ENCODE assay signal across 25 mouse cellular contexts in the genomic region with DNA sequence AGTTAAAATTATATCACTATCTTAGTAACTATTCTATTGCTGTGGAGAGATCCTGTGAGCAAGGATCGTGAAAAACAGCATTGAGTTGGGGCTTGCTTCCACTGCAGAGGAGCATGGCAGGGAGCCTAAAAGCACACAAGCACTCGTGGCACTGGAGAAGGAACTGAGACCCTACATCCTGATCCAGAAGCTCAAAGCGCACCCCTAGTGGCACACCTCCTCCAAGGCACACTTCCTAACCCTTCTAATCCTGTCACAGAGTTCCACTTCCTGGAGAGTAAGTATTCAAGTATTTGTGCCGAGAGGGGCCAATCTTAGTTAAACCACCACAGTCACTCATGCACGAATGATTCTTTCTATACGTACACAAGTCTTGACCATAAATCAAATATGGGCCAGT. TPM values are rescaled to one million over a fixed set of nuclear protein-coding genes. Genes with fewer than 3 reads are reported as not detected.
DNase-seq lines count a peak whose midpoint lies in the region; ATAC-seq and TF ChIP-seq lines count a peak whose summit lies in the region.
"Had no signal": no experiment of that assay in that cellular context is flagged by ENCODE, and none has a peak within 500 bp of the region (broad histone marks: within the 10 kb centered on the region; RNA-seq: fewer than 3 reads in every experiment).

No protein-coding gene starts in this region.

- 77% methylated on average over 6 of the region's 6 CpGs for WGBS in liver, postnatal 0 days (ENCODE audit: insufficient replicate concordance)
- 76% methylated on average over 6 of the region's 6 CpGs for WGBS in liver, embryonic 11.5 days

- no peak overlapping the region for H3K4me3 ChIP-seq in liver, postnatal 0 days (ENCODE audit: low read depth, low read length)
- no peak overlapping the region for H3K4me3 ChIP-seq in liver, embryonic 11.5 days (ENCODE audit: low read depth, low read length)
- H3K4me3 ChIP-seq: forebrain, embryonic 12.5 days; hindbrain, embryonic 13.5 days; limb, embryonic 12.5 days; liver, embryonic 15.5 days had no signal

- H3K4me1 ChIP-seq in liver, postnatal 0 days (ENCODE audit: insufficient read depth), result no peaks in the 10 kb centered on the region
- peaks cover 8% of the 10 kb centered on the region for H3K4me1 ChIP-seq in liver, embryonic 11.5 days (replicated peaks; ENCODE audit: control insufficient read depth, insufficient read depth, low read length)
- H3K4me1 ChIP-seq: limb, embryonic 12.5 days had no signal

- ATAC-seq in liver, postnatal 0 days, result no peak
- ATAC-seq in liver, embryonic 11.5 days (replicated peaks; ENCODE audit: low FRiP score), result no peak
- ATAC-seq in monocyte, adult 5-6 weeks (replicated peaks; ENCODE audit: insufficient number of reproducible peaks, low FRiP score, low TSS enrichment, poor library complexity, severe bottlenecking), result no peak
- ATAC-seq: inflammation-experienced regulatory T-cells, adult 6 months had no signal

- 0 out of 2 replicates have a peak, but pooled peaks cover 2% of the 10 kb centered on the region for H3K36me3 ChIP-seq in liver, postnatal 0 days (replicated peaks; ENCODE audit: insufficient read depth, low read length)
- H3K36me3 ChIP-seq in liver, embryonic 11.5 days (ENCODE audit: control insufficient read depth, insufficient read depth, low read length), result no peaks in the 10 kb centered on the region
- H3K36me3 ChIP-seq: liver, embryonic 15.5 days had no signal

- no peak overlapping the region for H3K4me2 ChIP-seq in liver, postnatal 0 days (ENCODE audit: low read depth, low read length)
- no peak overlapping the region for H3K4me2 ChIP-seq in liver, embryonic 11.5 days
- H3K4me2 ChIP-seq: forebrain, embryonic 12.5 days; heart, embryonic 11.5 days; hindbrain, embryonic 13.5 days; limb, embryonic 12.5 days; liver, embryonic 15.5 days; midbrain, embryonic 11.5 days had no signal

- no peaks in the 10 kb centered on the region for H3K27me3 ChIP-seq in liver, postnatal 0 days (ENCODE audit: insufficient read depth, low read length)
- no peaks in the 10 kb centered on the region for H3K27me3 ChIP-seq in liver, embryonic 11.5 days (replicated peaks; ENCODE audit: control insufficient read depth, insufficient read depth, low read length)
- H3K27me3 ChIP-seq: forebrain, embryonic 12.5 days; hindbrain, embryonic 13.5 days; limb, embryonic 12.5 days; liver, embryonic 15.5 days had no signal

- no peak overlapping the region for H3K9ac ChIP-seq in liver, postnatal 0 days (replicated peaks)
- no peak overlapping the region for H3K9ac ChIP-seq in liver, embryonic 11.5 days (ENCODE audit: low read depth, low read length)
- H3K9ac ChIP-seq: forebrain, embryonic 12.5 days; hindbrain, embryonic 13.5 days; limb, embryonic 12.5 days; liver, embryonic 15.5 days had no signal

- no peak for TF ChIP-seq EP300 in liver, postnatal 0 days (IDR thresholded peaks at IDR 0.05; ENCODE audit: low read depth)

- peak; percentile 21 for DNase-seq in embryo, embryonic 10 days (ENCODE audit: low spot score)
- no peak for DNase-seq in embryo, embryonic 9.5 days (ENCODE audit: extremely low spot score)
- DNase-seq in liver, postnatal 0 days, result no peak
- DNase-seq in liver, embryonic 11.5 days (ENCODE audit: low spot score), result no peak
- DNase-seq in 416B (ENCODE audit: low read depth) (peak; percentile 10), ZHBTc4 (ENCODE audit: low read depth, low spot score) (peak; percentile 50)
- no peak for DNase-seq in layer of hippocampus, postnatal 14 days (ENCODE audit: low spot score in 2 of 2)
- DNase-seq: adrenal gland, postnatal 10 days; cerebellum, adult 11 months; cerebellum, postnatal 14 days; heart, postnatal 14 days; kidney, postnatal 4 days; layer of hippocampus, adult 9-11 months; right cerebral cortex, postnatal 4 days; thymus, postnatal 14 days had no signal

- no peaks in the 10 kb centered on the region for H3K9me3 ChIP-seq in liver, postnatal 0 days (ENCODE audit: low read length)
- no peaks in the 10 kb centered on the region for H3K9me3 ChIP-seq in liver, embryonic 11.5 days (ENCODE audit: control insufficient read depth, low read length)
- H3K9me3 ChIP-seq: forebrain, embryonic 12.5 days; hindbrain, embryonic 13.5 days; limb, embryonic 12.5 days; liver, embryonic 15.5 days had no signal

- H3K27ac ChIP-seq in liver, postnatal 0 days (ENCODE audit: low read depth), result no peak overlapping the region
- H3K27ac ChIP-seq in liver, embryonic 11.5 days (ENCODE audit: low read depth, low read length), result no peak overlapping the region
- H3K27ac ChIP-seq: forebrain, embryonic 12.5 days; hindbrain, embryonic 13.5 days; limb, embryonic 12.5 days; liver, embryonic 15.5 days; macrophage; stomach, postnatal 0 days had no signal

- TF ChIP-seq CTCF in liver, postnatal 0 days (IDR thresholded peaks at IDR 0.05; ENCODE audit: low read depth), result peak; percentile 22; the same call in 1 of the 2 replicates

RNA-seq across cellular contexts. Expression of a gene that starts 46.4 kb away (rescaled TPM):
- 2.6 and 2.7 TPM in 2 replicates for polyA plus RNA-seq in liver, postnatal 0 days (2015; fragmentation: Nextera tagmentation; extraction: Ambion mirVana)
- polyA plus RNA-seq in liver, embryonic 11.5 days (2014; fragmentation: Nextera tagmentation; extraction: Ambion mirVana), result 10.9 and 11.0 TPM in 2 replicates
- total RNA-seq in monocyte, adult 5-6 weeks (2017), result 11.5 to 21.9 TPM (median 13.4 TPM) in 3 replicates
- 10 to 100 TPM; 43.7 to 46.7 TPM for total RNA-seq in layer of hippocampus, postnatal 14 days (2021)

Comparison
In these comparisons a context has a peak if more than half of its experiments do, and no peak if none do; other contexts are left out.
1. DNase-seq: peak in embryo, embryonic 10 days (single experiment), 416B (single experiment) and ZHBTc4 (single experiment); none in embryo, embryonic 9.5 days (single experiment), liver, postnatal 0 days (single experiment), liver, embryonic 11.5 days (single experiment) and layer of hippocampus, postnatal 14 days (0 of 2).